In the genomic region with DNA sequence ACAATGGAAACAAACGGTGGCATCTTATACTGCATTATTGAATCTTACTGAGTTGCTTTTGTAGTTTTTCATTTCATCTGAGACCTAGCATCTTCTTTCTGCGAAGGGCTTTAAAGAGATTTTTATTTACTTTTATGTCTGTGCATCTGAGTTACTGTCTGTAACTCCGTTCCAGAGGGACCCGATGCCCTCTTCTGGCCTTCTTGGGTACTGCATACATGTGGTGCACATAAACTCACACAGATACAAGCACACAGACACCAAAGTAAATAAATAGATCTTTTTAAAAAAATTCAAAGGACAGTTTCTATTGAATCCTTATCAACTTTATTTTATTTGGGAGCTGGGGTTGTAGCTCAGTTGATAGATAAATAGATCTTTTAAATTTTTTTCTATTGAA, we compare ENCODE assay signal across 14 mouse cellular contexts.
DNase-seq lines count a peak whose midpoint lies in the region; ATAC-seq and TF ChIP-seq lines count a peak whose summit lies in the region.
"Had no signal": no experiment of that assay in that cellular context is flagged by ENCODE, and none has a peak within 500 bp of the region (broad histone marks: within the 10 kb centered on the region; RNA-seq: fewer than 3 reads in every experiment).

No protein-coding gene starts in this region.

- no peaks in the 10 kb centered on the region; the same call in 1 of the 2 replicates for H3K9me3 ChIP-seq in intestine, embryonic 14.5 days (ENCODE audit: control insufficient read depth, low read length)
- H3K9me3 ChIP-seq in intestine, embryonic 15.5 days: no peaks in the 10 kb centered on the region
- peaks cover 3% of the 10 kb centered on the region for H3K9me3 ChIP-seq in lung, embryonic 16.5 days (ENCODE audit: control insufficient read depth, low read length)
- peaks cover 12% of the 10 kb centered on the region for H3K9me3 ChIP-seq in midbrain, embryonic 10.5 days (replicated peaks)
- H3K9me3 ChIP-seq: midbrain, embryonic 15.5 days; neural tube, embryonic 12.5 days had no signal

- no peak overlapping the region for H3K4me3 ChIP-seq in intestine, embryonic 14.5 days (ENCODE audit: low read depth, low read length)
- H3K4me3 ChIP-seq in intestine, embryonic 15.5 days (replicated peaks): no peak overlapping the region
- no peak overlapping the region for H3K4me3 ChIP-seq in lung, embryonic 16.5 days (ENCODE audit: low read length)
- no peak overlapping the region for H3K4me3 ChIP-seq in midbrain, embryonic 10.5 days
- H3K4me3 ChIP-seq: forebrain, embryonic 10.5 days; midbrain, embryonic 15.5 days; neural tube, embryonic 12.5 days had no signal

- CTCF ChIA-PET in Patski (lab: Charles Lee): interaction anchor here (1.0 to 1.7 kb wide), 3 partner anchors 15 to 128 kb away, joined by 3 to 4 read pairs (median 4); no protein-coding TSS in a partner anchor

- H3K27me3 ChIP-seq in intestine, embryonic 14.5 days (replicated peaks; ENCODE audit: control insufficient read depth, insufficient read depth, low read length): no peaks in the 10 kb centered on the region
- H3K27me3 ChIP-seq in intestine, embryonic 15.5 days (replicated peaks): no peaks in the 10 kb centered on the region
- H3K27me3 ChIP-seq in lung, embryonic 16.5 days (ENCODE audit: control insufficient read depth, insufficient read depth, low read depth, low read length): no peaks in the 10 kb centered on the region
- no peaks in the 10 kb centered on the region for H3K27me3 ChIP-seq in Patski
- no peaks in the 10 kb centered on the region for H3K27me3 ChIP-seq in midbrain, embryonic 10.5 days (ENCODE audit: low read depth, poor library complexity, severe bottlenecking)
- H3K27me3 ChIP-seq: midbrain, embryonic 15.5 days; neural tube, embryonic 12.5 days had no signal

- no peak for DNase-seq in intestine, embryonic 14.5 days (ENCODE audit: low spot score)
- DNase-seq in lung, postnatal 10 days: no peak
- no peak for DNase-seq in Patski (ENCODE audit: low read depth, low spot score)
- DNase-seq in induced T-regulatory cell, adult 2 months (ENCODE audit: low read depth): peak; percentile 5
- no peak for DNase-seq in c-Kit-positive CD71-positive TER-119-positive erythroid progenitor cells, embryonic 14.5 days (ENCODE audit: low spot score)
- no peak for DNase-seq in midbrain, embryonic 10.5 days (ENCODE audit: low spot score)
- DNase-seq: kidney, adult 9 months; layer of hippocampus, adult 9-11 months; spleen, adult 18-20 months had no signal

- peak; percentile 59 for TF ChIP-seq CTCF in Patski (IDR thresholded peaks at IDR 0.05)

- H3K27ac ChIP-seq in intestine, embryonic 14.5 days (ENCODE audit: low read depth): 0 out of 2 replicates have a peak overlapping the region, but pooled peaks have one; percentile 20
- H3K27ac ChIP-seq in intestine, embryonic 15.5 days: no peak overlapping the region
- H3K27ac ChIP-seq in lung, embryonic 16.5 days (ENCODE audit: low read length): peak overlapping the region; percentile 80
- no peak overlapping the region for H3K27ac ChIP-seq in midbrain, embryonic 10.5 days (replicated peaks)
- H3K27ac ChIP-seq: forebrain, embryonic 10.5 days; midbrain, embryonic 15.5 days; neural tube, embryonic 12.5 days had no signal

- ATAC-seq in intestine, embryonic 14.5 days (replicated peaks; ENCODE audit: low FRiP score, low TSS enrichment, low read depth): no peak
- ATAC-seq in intestine, embryonic 15.5 days: no peak
- no peak for ATAC-seq in lung, embryonic 16.5 days (ENCODE audit: low read depth)
- ATAC-seq in Patski: no peak
- ATAC-seq: midbrain, embryonic 15.5 days had no signal

- peaks cover 8% of the 10 kb centered on the region; the same call in 1 of the 2 replicates for H3K4me1 ChIP-seq in intestine, embryonic 14.5 days (replicated peaks; ENCODE audit: control insufficient read depth, insufficient read depth, low read length)
- no peaks in the 10 kb centered on the region; the same call in 1 of the 2 replicates for H3K4me1 ChIP-seq in intestine, embryonic 15.5 days (replicated peaks)
- peaks cover 13% of the 10 kb centered on the region; the same call in 1 of the 2 replicates for H3K4me1 ChIP-seq in lung, embryonic 16.5 days (replicated peaks; ENCODE audit: control insufficient read depth, insufficient read depth, low read length)
- peaks cover 18% of the 10 kb centered on the region for H3K4me1 ChIP-seq in midbrain, embryonic 10.5 days
- H3K4me1 ChIP-seq: midbrain, embryonic 15.5 days had no signal

- H3K4me2 ChIP-seq in intestine, embryonic 14.5 days (ENCODE audit: low read length): no peak overlapping the region
- H3K4me2 ChIP-seq in intestine, embryonic 15.5 days (replicated peaks): no peak overlapping the region
- H3K4me2 ChIP-seq in lung, embryonic 16.5 days (ENCODE audit: low read depth, low read length): no peak overlapping the region
- H3K4me2 ChIP-seq: midbrain, embryonic 15.5 days; neural tube, embryonic 12.5 days had no signal

- no peak overlapping the region for H3K9ac ChIP-seq in intestine, embryonic 14.5 days (ENCODE audit: low read length)
- H3K9ac ChIP-seq in intestine, embryonic 15.5 days: no peak overlapping the region
- H3K9ac ChIP-seq in lung, embryonic 16.5 days (ENCODE audit: low read length): no peak overlapping the region
- H3K9ac ChIP-seq: midbrain, embryonic 15.5 days; neural tube, embryonic 12.5 days had no signal

- POLR2A ChIA-PET in Patski (lab: Charles Lee): no interaction called here

- H3K36me3 ChIP-seq in intestine, embryonic 14.5 days (ENCODE audit: control insufficient read depth, insufficient read depth, low read length): no peaks in the 10 kb centered on the region
- no peaks in the 10 kb centered on the region for H3K36me3 ChIP-seq in intestine, embryonic 15.5 days
- H3K36me3 ChIP-seq in lung, embryonic 16.5 days (ENCODE audit: control insufficient read depth, insufficient read depth, low read length): no peaks in the 10 kb centered on the region
- H3K36me3 ChIP-seq in midbrain, embryonic 10.5 days: no peaks in the 10 kb centered on the region
- H3K36me3 ChIP-seq: forebrain, embryonic 10.5 days; midbrain, embryonic 15.5 days; neural tube, embryonic 12.5 days had no signal

- in situ Hi-C loops in Patski (cut with MboI; ENCODE audit: low pct_unique_long_range_greater_than_20kb): no loop called here

- WGBS in intestine, embryonic 14.5 days: 94% methylated on average over 4 of the region's 4 CpGs
- WGBS in intestine, embryonic 15.5 days: 97% methylated on average over 4 of the region's 4 CpGs
- 81% methylated on average over 4 of the region's 4 CpGs for WGBS in lung, embryonic 16.5 days
- 96% methylated on average over 4 of the region's 4 CpGs for WGBS in midbrain, embryonic 10.5 days

Comparison
In these comparisons a context has a peak if more than half of its experiments do, and no peak if none do; other contexts are left out.
1. H3K27ac ChIP-seq: peak in intestine, embryonic 14.5 days (single experiment) and lung, embryonic 16.5 days (single experiment); none in intestine, embryonic 15.5 days (single experiment) and midbrain, embryonic 10.5 days (single experiment).